Mouse (Mus musculus) MEL (cell line): ENCODE data around the gene Akap5. TPM values are rescaled to one million over a fixed set of nuclear protein-coding genes. Genes with fewer than 3 reads are reported as not detected.

Source experiments
- DNase-seq: peaks from one replicate; pipeline ENCODE4 v3.0.0; 2011; ENCODE audit warnings: low read depth, low spot score
- H3K27ac ChIP-seq: 2 replicates; pipeline ENCODE4 v1.5.1; 2012; ENCODE audit warnings: low read depth, mild to moderate bottlenecking, control low read depth, low read length, moderate library complexity; ENCODE audit not compliant: control insufficient read depth
- H3K27me3 ChIP-seq, 2 experiments: fragments of 150-350 bp in 1 of 2; sonication (generic) in 1 of 2; 2 replicates each; pipeline ENCODE4 v1.6.1; 2012; ENCODE audit warnings: low read length in 2 of 2, mild to moderate bottlenecking in 2 of 2, improper control_type of control experiment in 1 of 2, moderate library complexity in 1 of 2; ENCODE audit not compliant: insufficient read depth in 2 of 2, control insufficient read depth in 1 of 2
- H3K36me3 ChIP-seq, 2 experiments: 2 replicates each; pipeline ENCODE4 v1.6.1; 2012 to 2014; ENCODE audit warnings: low read length in 2 of 2, improper control_type of control experiment in 1 of 2, inconsistent platforms in 1 of 2, mild to moderate bottlenecking in 1 of 2; ENCODE audit not compliant: insufficient read depth in 2 of 2, control insufficient read depth in 1 of 2
- H3K4me1 ChIP-seq, 2 experiments: fragments of 150-350 bp in 1 of 2; sonication (generic) in 1 of 2; 2 replicates each; pipeline ENCODE4 v1.6.1; 2012; ENCODE audit warnings: low read length in 2 of 2, improper control_type of control experiment in 1 of 2, mild to moderate bottlenecking in 1 of 2; ENCODE audit not compliant: insufficient read depth in 2 of 2, control insufficient read depth in 1 of 2
- H3K4me3 ChIP-seq, 2 experiments: fragments of 150-350 bp in 1 of 2; sonication (generic) in 1 of 2; 2 replicates each; pipeline ENCODE4 v1.5.1; 2012; ENCODE audit warnings: low read depth in 2 of 2, low read length in 2 of 2, mild to moderate bottlenecking in 2 of 2, moderate library complexity in 2 of 2, control low read depth in 1 of 2, improper control_type of control experiment in 1 of 2; ENCODE audit not compliant: control insufficient read depth in 1 of 2, insufficient read depth in 1 of 2
- H3K79me2 ChIP-seq: 2 replicates; pipeline ENCODE4 v1.6.1; 2012; ENCODE audit warnings: mild to moderate bottlenecking, low read length, moderate library complexity; ENCODE audit not compliant: control insufficient read depth, poor library complexity, insufficient read depth
- H3K9ac ChIP-seq: 2 replicates; pipeline ENCODE4 v1.6.1; 2012; ENCODE audit warnings: low read depth, mild to moderate bottlenecking, control low read depth, low read length, moderate library complexity; ENCODE audit not compliant: control insufficient read depth, poor library complexity, severe bottlenecking
- H3K9me3 ChIP-seq: fragments of 150-350 bp; sonication (generic); replicated peaks from 2 replicates; pipeline ENCODE4 v1.6.1; 2012; ENCODE audit warnings: mild to moderate bottlenecking, low read length, improper control_type of control experiment, moderate library complexity; ENCODE audit not compliant: insufficient read depth
- BHLHE40 ChIP-seq: IDR thresholded peaks from 2 replicates; pipeline ENCODE4 v1.6.1; 2012; ENCODE audit warnings: low read depth, mild to moderate bottlenecking, inconsistent platforms, low read length, improper control_type of control experiment, borderline replicate concordance
- CHD1 ChIP-seq: IDR thresholded peaks from 2 replicates; pipeline ENCODE4 v1.6.1; 2012; ENCODE audit warnings: low read depth, mild to moderate bottlenecking, inconsistent platforms, low read length, improper control_type of control experiment
- CHD2 ChIP-seq: IDR thresholded peaks from 2 replicates; pipeline ENCODE4 v1.6.1; 2011; ENCODE audit warnings: low read length, improper control_type of control experiment
- CTCF ChIP-seq, 3 experiments: IDR thresholded peaks in 2 of 3; conservative IDR thresholded peaks in 1 of 3; 2 replicates each; pipeline ENCODE4 v1.5.1; 2011 to 2012; ENCODE audit warnings: low read length in 3 of 3, low read depth in 2 of 3, mild to moderate bottlenecking in 2 of 3, improper control_type of control experiment in 1 of 3, inconsistent platforms in 1 of 3, mixed read lengths in 1 of 3, moderate library complexity in 1 of 3; ENCODE audit not compliant: control insufficient read depth in 1 of 3, insufficient read depth in 1 of 3, poor library complexity in 1 of 3, severe bottlenecking in 1 of 3
- ELF1 ChIP-seq: IDR thresholded peaks from 2 replicates; pipeline ENCODE4 v1.6.1; 2014; ENCODE audit warnings: low read depth, mild to moderate bottlenecking, inconsistent platforms, low read length, improper control_type of control experiment, moderate library complexity
- EP300 ChIP-seq, 2 experiments: IDR thresholded peaks; 2 replicates each; pipeline ENCODE4 v1.6.1; 2011; ENCODE audit warnings: improper control_type of control experiment in 2 of 2, low read length in 2 of 2, low read depth in 1 of 2, mild to moderate bottlenecking in 1 of 2
- ETS1 ChIP-seq: IDR thresholded peaks from 2 replicates; pipeline ENCODE4 v1.6.1; 2012; ENCODE audit warnings: low read depth, mild to moderate bottlenecking, inconsistent platforms, low read length, improper control_type of control experiment, moderate library complexity
- GATA1 ChIP-seq: IDR thresholded peaks from 2 replicates; pipeline ENCODE4 v1.6.1; 2011; ENCODE audit warnings: low read depth, low read length, improper control_type of control experiment
- JUND ChIP-seq: IDR thresholded peaks from 2 replicates; pipeline ENCODE4 v1.6.1; 2011; ENCODE audit warnings: low read depth, mild to moderate bottlenecking, improper control_type of control experiment, low read length
- KAT2A ChIP-seq: conservative IDR thresholded peaks from 2 replicates; pipeline ENCODE4 v1.6.1; 2012; ENCODE audit warnings: low read depth, low read length, improper control_type of control experiment, inconsistent platforms
- MAFK ChIP-seq: IDR thresholded peaks from 2 replicates; pipeline ENCODE4 v1.6.1; 2011; ENCODE audit warnings: low read depth, mild to moderate bottlenecking, low read length, improper control_type of control experiment, borderline replicate concordance
- MAZ ChIP-seq: IDR thresholded peaks from 2 replicates; pipeline ENCODE4 v1.6.1; 2012; ENCODE audit warnings: low read depth, mild to moderate bottlenecking, inconsistent platforms, low read length, improper control_type of control experiment
- MXI1 ChIP-seq: IDR thresholded peaks from 2 replicates; pipeline ENCODE4 v1.6.1; 2011; ENCODE audit warnings: mild to moderate bottlenecking, low read depth, low read length, improper control_type of control experiment
- NELFE ChIP-seq: IDR thresholded peaks from 2 replicates; pipeline ENCODE4 v1.6.1; 2011; ENCODE audit warnings: low read depth, low read length, improper control_type of control experiment
- NRF1 ChIP-seq: IDR thresholded peaks from 2 replicates; pipeline ENCODE4 v1.6.1; 2014; ENCODE audit warnings: low read depth, mild to moderate bottlenecking, inconsistent platforms, low read length, improper control_type of control experiment, moderate library complexity; ENCODE audit not compliant: poor library complexity, insufficient read depth, severe bottlenecking
- POLR2AphosphoS2 ChIP-seq: IDR thresholded peaks from 2 replicates; pipeline ENCODE4 v1.6.1; 2011; ENCODE audit warnings: low read length, improper control_type of control experiment
- POLR2AphosphoS5 ChIP-seq: IDR thresholded peaks from 2 replicates; pipeline ENCODE4 v1.6.1; 2012; ENCODE audit warnings: low read depth, borderline replicate concordance, mild to moderate bottlenecking, inconsistent platforms, low read length, moderate library complexity, mixed read lengths
- RAD21 ChIP-seq: IDR thresholded peaks from 2 replicates; pipeline ENCODE4 v1.6.1; 2011; ENCODE audit warnings: mild to moderate bottlenecking, low read depth, low read length, improper control_type of control experiment
- SIN3A ChIP-seq: IDR thresholded peaks from 2 replicates; pipeline ENCODE4 v1.6.1; 2012; ENCODE audit warnings: low read length, improper control_type of control experiment, inconsistent platforms
- SMC3 ChIP-seq: IDR thresholded peaks from 2 replicates; pipeline ENCODE4 v1.6.1; 2011; ENCODE audit warnings: low read depth, low read length, improper control_type of control experiment
- TAL1 ChIP-seq: IDR thresholded peaks from 2 replicates; pipeline ENCODE4 v1.6.1; 2012; ENCODE audit warnings: mild to moderate bottlenecking, inconsistent platforms, low read length, moderate library complexity, mixed read lengths
- TBP ChIP-seq: IDR thresholded peaks from 2 replicates; pipeline ENCODE4 v1.8.0; 2011; ENCODE audit warnings: low read depth, low read length, improper control_type of control experiment
- UBTF ChIP-seq: IDR thresholded peaks from 2 replicates; pipeline ENCODE4 v1.6.1; 2012; ENCODE audit warnings: low read depth, mild to moderate bottlenecking, inconsistent platforms, low read length, improper control_type of control experiment, moderate library complexity, borderline replicate concordance; ENCODE audit not compliant: insufficient read depth
- USF1 ChIP-seq: IDR thresholded peaks from 2 replicates; pipeline ENCODE4 v1.6.1; 2014; ENCODE audit warnings: low read depth, mild to moderate bottlenecking, inconsistent platforms, low read length, improper control_type of control experiment, moderate library complexity
- USF2 ChIP-seq, 2 experiments: IDR thresholded peaks; 2 replicates each; pipeline ENCODE4 v1.6.1; 2011 to 2012; ENCODE audit warnings: improper control_type of control experiment in 2 of 2, low read length in 2 of 2, borderline replicate concordance in 1 of 2, inconsistent platforms in 1 of 2, low read depth in 1 of 2, mild to moderate bottlenecking in 1 of 2; ENCODE audit not compliant: insufficient read depth in 1 of 2
- ZC3H11A ChIP-seq: IDR thresholded peaks from 2 replicates; pipeline ENCODE4 v1.6.1; 2012; ENCODE audit warnings: low read depth, mild to moderate bottlenecking, inconsistent platforms, low read length, improper control_type of control experiment
- ZMIZ1 ChIP-seq: IDR thresholded peaks from 2 replicates; pipeline ENCODE4 v1.6.1; 2012; ENCODE audit warnings: low read depth, mild to moderate bottlenecking, inconsistent platforms, low read length, improper control_type of control experiment, moderate library complexity
- ZNF384 ChIP-seq: IDR thresholded peaks from 2 replicates; pipeline ENCODE4 v1.6.1; 2012; ENCODE audit warnings: low read depth, mild to moderate bottlenecking, inconsistent platforms, low read length, improper control_type of control experiment
- polyA plus RNA-seq, 2 experiments: library from polyadenylated mRNA; stranded (reverse) in 1 of 2; unstranded in 1 of 2; fragments of >175 nt in 1 of 2; fragments of >200 nt in 1 of 2; gene quantifications; 2 replicates each; pipeline versions ENCODE4 v1.2.1 to v1.2.4; 2012; ENCODE audit warnings: low replicate concordance in 2 of 2, low read depth in 1 of 2; ENCODE audit not compliant: insufficient read length in 2 of 2, insufficient read depth in 1 of 2, missing spikeins in 1 of 2
- total RNA-seq: library from RNA; depleted of rRNA; stranded (reverse); fragments of 300-350 nt; gene quantifications from 2 replicates; pipeline ENCODE4 v1.2.3, GENCODE M21; 2012

Akap5 gene
- total and polyA plus RNA-seq, 3 experiments = 0.65 to 0.69 TPM; not detected in 1

DNA sequence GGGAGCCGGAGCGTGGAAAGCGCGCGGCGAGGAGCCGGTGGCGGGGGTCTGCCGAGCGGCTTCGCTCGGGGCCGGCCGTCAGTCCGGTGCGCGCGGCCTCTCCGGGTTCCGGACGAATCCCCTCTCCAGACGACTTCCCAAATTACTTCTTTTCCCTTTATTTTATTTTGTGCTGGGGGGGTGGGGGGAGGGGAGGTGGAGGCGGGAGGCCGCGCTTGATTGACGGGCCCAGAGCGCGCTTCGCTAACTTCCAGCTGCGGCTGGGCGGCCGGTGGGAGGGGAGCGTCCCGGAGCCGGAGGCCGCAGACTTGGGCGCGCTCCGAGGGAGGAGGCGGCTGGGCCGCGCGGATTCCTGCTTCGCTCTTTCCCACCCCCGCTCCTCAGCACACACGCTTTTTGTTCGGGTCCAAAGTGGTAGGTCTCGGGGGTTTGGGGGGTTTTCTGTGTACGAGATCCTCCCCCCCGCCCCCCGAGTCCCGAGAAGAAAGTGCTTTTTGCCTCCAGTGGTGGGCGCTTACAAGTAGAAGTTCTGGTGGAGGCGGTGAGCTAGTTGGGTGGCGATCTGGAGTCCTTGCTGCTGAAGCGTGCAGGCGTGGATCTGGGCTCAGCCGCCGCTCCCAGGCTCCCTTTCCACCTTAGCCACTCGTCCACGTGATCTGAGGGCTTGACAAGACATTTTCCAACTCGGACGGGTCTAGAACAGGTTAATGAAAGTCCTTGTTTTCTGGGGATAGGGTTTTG is 46.3 kb downstream of the Akap5 start (continued):
- TF ChIP-seq JUND (no peak), UBTF (0 out of 2 replicates have a peak, but pooled peaks have one; percentile 87), EP300 (IDR thresholded peaks at IDR 0.05; ENCODE audit: low read depth in 1 of 2, low read length in 2 of 2) (peak in 1 of 2 experiments; percentile 19; a peak in 1 of 4 replicates), SIN3A (no peak; the same call in none of the 2 replicates), NELFE (peak; percentile 54; the same call in 1 of the 2 replicates), CTCF (IDR thresholded peaks at IDR 0.05 in 2 of 3, conservative IDR thresholded peaks at IDR 0.05 in 1 of 3; ENCODE audit: control insufficient read depth in 1 of 3, insufficient read depth in 1 of 3, low read depth in 2 of 3, low read length in 3 of 3, poor library complexity in 1 of 3, severe bottlenecking in 1 of 3) (no peak), SMC3 (no peak), BHLHE40 (peak; percentile 27; the same call in 1 of the 2 replicates)

GRCm38 (mm10) chr12:76372046-76372445 is 47.4 kb downstream of the Akap5 start:
- Histone ChIP-seq H3K27me3 (no peaks in the 10 kb centered on the region), H3K9me3 (no peaks in the 10 kb centered on the region), H3K27ac (peak overlapping the region; percentile 97), H3K4me3 (peak overlapping the region; percentile 87 to 94), H3K9ac (peak overlapping the region; percentile 100), H3K36me3 (peaks cover 3 to 51% of the 10 kb centered on the region in 2 experiments), H3K79me2 (peaks cover 90% of the 10 kb centered on the region), H3K4me1 (peaks cover 18 to 44% of the 10 kb centered on the region in 2 experiments)
- peak; percentile 69 for DNase-seq
- TF ChIP-seq CTCF (IDR thresholded peaks at IDR 0.05 in 2 of 3, conservative IDR thresholded peaks at IDR 0.05 in 1 of 3; ENCODE audit: control insufficient read depth in 1 of 3, insufficient read depth in 1 of 3, low read depth in 2 of 3, low read length in 3 of 3, poor library complexity in 1 of 3, severe bottlenecking in 1 of 3) (no peak), ZNF384 (no peak), TBP (peak; percentile 58; the same call in 1 of the 2 replicates), MAFK (no peak), KAT2A (no peak), USF1 (no peak), ELF1 (no peak), SIN3A (peak; percentile 28; the same call in 1 of the 2 replicates), POLR2AphosphoS2 (0 out of 2 replicates have a peak, but pooled peaks have one; percentile 5), GATA1 (no peak), ZC3H11A (no peak), ETS1 (no peak), MAZ (no peak), UBTF (no peak), USF2 (IDR thresholded peaks at IDR 0.05; ENCODE audit: borderline replicate concordance in 1 of 2, insufficient read depth in 1 of 2, low read depth in 1 of 2, low read length in 2 of 2) (no peak), TAL1 (no peak), MXI1 (peak; percentile 36; the same call in 1 of the 2 replicates), POLR2AphosphoS5 (no peak), RAD21 (no peak), CHD1 (no peak), JUND (no peak), NRF1 (no peak), NELFE (no peak), CHD2 (no peak), ZMIZ1 (no peak)
